Mouse (Mus musculus) ES-Bruce4 (cell line): ENCODE results near the gene Mlec.

ENCODE experiments used
- CTCF ChIP-seq: IDR thresholded peaks from one replicate; pipeline ENCODE4 v1.8.1; 2011; ENCODE audit warnings: low read depth, low read length
- EP300 ChIP-seq: IDR thresholded peaks from 2 replicates; pipeline ENCODE4 v1.6.1; 2011; ENCODE audit warnings: low read depth, low read length; ENCODE audit not compliant: insufficient read depth
- POLR2A ChIP-seq: IDR thresholded peaks from one replicate; pipeline ENCODE4 v1.8.1; 2011; ENCODE audit warnings: low read length; ENCODE audit not compliant: insufficient read depth

DNA sequence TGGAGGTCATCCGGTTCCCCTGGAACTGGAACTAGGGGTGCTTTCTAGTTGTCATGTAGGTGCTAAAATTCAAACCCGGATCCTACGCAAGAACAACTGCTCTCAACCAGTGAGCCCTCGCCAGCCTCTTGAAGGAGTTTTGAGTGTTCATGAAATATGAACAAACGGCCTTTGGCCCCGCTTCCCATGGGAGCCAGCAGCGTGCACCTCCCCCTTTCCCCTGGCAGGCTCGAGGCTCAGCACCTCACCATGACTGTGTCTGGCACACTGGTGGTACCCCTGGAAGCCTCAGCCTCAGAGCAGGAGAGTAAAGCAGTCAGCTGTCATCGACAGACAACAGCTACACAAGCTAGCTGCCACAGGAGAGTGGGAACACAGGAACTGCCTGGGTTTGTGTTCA lies 58.0 kb downstream of the Mlec start:
- TF ChIP-seq EP300 (no peak), POLR2A (no peak), CTCF (no peak)
